Mouse (Mus musculus) heart, postnatal 0 days (tissue): ENCODE measurements around the gene Cadps.

Source experiments
- CTCF ChIP-seq: IDR thresholded peaks from 2 replicates; pipeline ENCODE4 v1.5.1; 2016; ENCODE audit warnings: antibody characterized with exemption, control low read depth, low read depth
- EP300 ChIP-seq: IDR thresholded peaks from 2 replicates; pipeline ENCODE4 v1.6.1; 2016; ENCODE audit warnings: antibody characterized with exemption, low read depth

DNA sequence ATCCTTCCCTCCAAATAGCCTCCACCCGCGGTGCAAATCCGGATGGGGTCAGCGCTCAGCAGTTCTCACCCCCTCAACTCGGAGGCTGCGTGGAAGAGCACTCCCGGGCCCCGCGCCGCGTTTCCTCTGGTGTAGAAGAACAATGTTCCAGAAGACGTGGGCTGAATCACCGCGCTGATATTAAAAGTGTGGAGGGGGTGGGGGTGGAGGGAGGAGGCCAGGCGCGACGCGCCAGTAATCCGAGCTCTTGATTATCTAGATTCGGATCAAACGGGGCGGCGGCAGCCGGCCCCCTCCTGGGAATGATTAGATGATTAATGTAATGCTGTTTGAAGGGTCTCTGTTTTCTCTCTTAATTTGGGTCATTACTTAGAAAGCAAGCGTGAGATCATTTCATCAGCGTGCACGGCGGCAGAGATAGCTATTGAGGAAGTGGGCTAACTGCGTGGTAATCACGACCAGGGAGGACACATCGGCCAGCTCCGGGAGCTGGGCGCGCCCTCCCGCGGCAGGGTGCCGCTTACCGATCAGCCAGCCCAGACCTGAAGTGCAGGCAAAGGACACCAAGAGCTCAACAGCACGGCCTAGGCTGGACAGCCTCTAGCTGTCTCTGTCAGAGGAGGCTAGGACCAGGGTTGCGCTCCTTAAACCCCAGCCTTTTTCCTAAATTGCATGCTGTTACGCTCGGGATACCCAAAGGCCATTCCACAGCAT, 481.6 kb downstream of the Cadps start:
- TF ChIP-seq CTCF, result no peak; the same call in 1 of the 2 replicates
- no peak for TF ChIP-seq EP300
